Mouse (Mus musculus) midbrain, embryonic 13.5 days (tissue): ENCODE data around the gene Rfx8. TPM values are rescaled to one million over a fixed set of nuclear protein-coding genes. Genes with fewer than 3 reads are reported as not detected.

Experiments used
- ATAC-seq: fragments of 200-750 bp; cut with Nextera tagmentation; 2 replicates; pipeline ENCODE4 v1.8.0; 2017; ENCODE audit warnings: mild to moderate bottlenecking, moderate TSS enrichment, moderate library complexity
- H3K27ac ChIP-seq: fragments of 300-500 bp; sonication (generic); 2 replicates; pipeline ENCODE4 v1.5.1; 2015; ENCODE audit warnings: inconsistent platforms, mild to moderate bottlenecking, moderate library complexity
- H3K27me3 ChIP-seq: fragments of 300-500 bp; sonication (generic); 2 replicates; pipeline ENCODE4 v1.6.1; 2015; ENCODE audit warnings: mild to moderate bottlenecking, inconsistent platforms
- H3K36me3 ChIP-seq: fragments of 300-500 bp; sonication (generic); 2 replicates; pipeline ENCODE4 v1.6.1; 2015; ENCODE audit warnings: mild to moderate bottlenecking, inconsistent platforms
- H3K4me1 ChIP-seq: fragments of 300-500 bp; sonication (generic); replicated peaks from 2 replicates; pipeline ENCODE4 v1.6.1; 2015; ENCODE audit warnings: inconsistent platforms
- H3K4me2 ChIP-seq: fragments of 300-500 bp; sonication (generic); replicated peaks from 2 replicates; pipeline ENCODE4 v1.6.1; 2015; ENCODE audit warnings: moderate library complexity, mild to moderate bottlenecking, inconsistent platforms
- H3K4me3 ChIP-seq: fragments of 300-500 bp; sonication (generic); replicated peaks from 2 replicates; pipeline ENCODE4 v1.5.1; 2015; ENCODE audit warnings: mild to moderate bottlenecking, inconsistent platforms
- H3K9ac ChIP-seq: fragments of 300-500 bp; sonication (generic); replicated peaks from 2 replicates; pipeline ENCODE4 v1.6.1; 2015; ENCODE audit warnings: mild to moderate bottlenecking, inconsistent platforms
- H3K9me3 ChIP-seq: fragments of 300-500 bp; sonication (generic); 2 replicates; pipeline ENCODE4 v1.6.1; 2016; ENCODE audit warnings: mild to moderate bottlenecking, inconsistent platforms
- WGBS: fragments of 180-500 bp; shearing (Covaris S2); methylation state at CpG from one replicate; pipeline ENCODE4 v1.1.7; 2015; 5-methylcytosine and 5-hydroxymethylcytosine counted together
- polyA plus RNA-seq: library from polyadenylated mRNA; unstranded; fragments of >200 nt; fragmentation: Nextera tagmentation; extraction: Ambion mirVana; gene quantifications from 2 replicates; pipeline ENCODE4 v1.2.1, GENCODE M21; 2015

Gene Rfx8
- 0.13 and 0.28 TPM in 2 replicates for polyA plus RNA-seq

DNA sequence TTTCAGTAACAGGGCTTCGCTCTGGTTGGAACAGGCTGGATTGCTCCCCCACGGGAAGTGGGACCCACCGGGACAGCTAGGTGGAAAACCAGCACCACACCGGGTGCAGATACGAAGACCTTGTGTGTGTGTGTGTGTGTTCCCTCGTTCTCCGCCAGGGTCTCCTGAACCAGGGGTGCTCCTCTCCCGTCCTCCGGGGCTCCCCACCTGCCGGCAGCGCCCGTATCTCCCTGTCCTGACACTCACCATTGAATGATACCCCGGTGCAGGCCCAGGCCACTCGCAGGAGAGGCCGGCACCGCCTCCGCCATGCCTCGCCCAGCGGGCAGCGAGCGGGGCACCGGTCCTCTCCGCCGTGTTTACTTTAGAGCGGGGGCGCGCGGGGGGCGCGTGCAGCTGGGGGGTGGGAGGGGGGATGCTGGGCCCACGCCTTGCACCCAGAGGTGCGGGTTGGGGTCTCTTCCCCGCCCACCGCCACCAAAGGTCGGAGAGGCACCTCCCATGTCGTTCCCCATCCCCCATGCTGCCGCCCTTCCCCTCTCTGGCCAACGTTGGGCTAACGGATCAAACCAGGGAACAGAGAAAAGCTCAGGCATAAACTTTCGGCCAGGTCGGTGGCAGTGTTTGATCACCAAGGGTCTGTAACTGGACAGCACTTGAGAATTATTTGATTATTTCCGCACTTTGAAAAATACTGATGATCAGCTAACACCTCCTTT lies at the start of gene Rfx8:
TSS of gene Rfx8 (minus strand) at position 366 of the 719 bp plus-strand sequence.
- peak; percentile 92 for ATAC-seq
- Histone ChIP-seq H3K9ac (peak within 1 kb of the TSS; percentile 80), H3K9me3 (no peaks in the 10 kb centered on the region), H3K4me1 (peaks cover 11% of the 10 kb centered on the region; the same call in 1 of the 2 replicates), H3K4me3 (peak within 1 kb of the TSS; percentile 57), H3K27me3 (no peaks in the 10 kb centered on the region), H3K36me3 (no peaks in the 10 kb centered on the region), H3K27ac (no peak within 1 kb of the TSS), H3K4me2 (peak within 1 kb of the TSS; percentile 90)
- whole genome bisulfite sequencing = 2% methylated on average over 42 of the region's 42 CpGs

- H3K4me3 ChIP-seq = no peak overlapping the region
- H3K36me3 ChIP-seq = no peaks in the 10 kb centered on the region
- no peak overlapping the region for H3K4me2 ChIP-seq
- H3K9me3 ChIP-seq = 0 out of 2 replicates have a peak, but pooled peaks cover 3% of the 10 kb centered on the region
- H3K27ac ChIP-seq = no peak overlapping the region
- peaks cover 6% of the 10 kb centered on the region for H3K4me1 ChIP-seq
- no peaks in the 10 kb centered on the region for H3K27me3 ChIP-seq
- H3K9ac ChIP-seq = no peak overlapping the region
- 72% methylated on average over 5 of the region's 5 CpGs for WGBS
- ATAC-seq = no peak
Measured at GRCm38 (mm10) chr1:39770436-39770835, 49.6 kb upstream of the Rfx8 start.

DNA sequence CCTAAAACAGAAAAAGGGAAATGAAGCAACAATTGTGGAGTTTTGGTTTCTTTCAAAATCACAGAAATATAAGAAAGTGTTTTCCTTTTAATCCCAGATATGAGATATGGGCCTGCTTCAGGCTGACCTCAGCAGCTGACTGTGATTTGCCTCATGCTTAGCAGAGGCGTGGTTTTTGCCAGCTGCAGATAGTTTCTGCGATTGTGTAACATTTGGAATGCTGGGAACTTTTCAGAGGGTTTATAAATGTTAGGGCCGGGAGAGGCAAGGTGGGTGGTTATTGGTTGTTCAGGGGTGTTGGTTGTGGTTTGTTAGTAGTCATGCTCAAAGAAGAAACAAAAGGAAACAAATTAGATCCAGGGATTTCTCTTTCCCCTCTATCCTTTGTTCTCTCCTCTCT lies 47.2 kb upstream of the Rfx8 start:
- Histone ChIP-seq H3K4me2 (no peak overlapping the region), H3K4me1 (peaks cover 6% of the 10 kb centered on the region), H3K27ac (no peak overlapping the region), H3K9ac (no peak overlapping the region), H3K36me3 (no peaks in the 10 kb centered on the region), H3K27me3 (no peaks in the 10 kb centered on the region), H3K9me3 (0 out of 2 replicates have a peak, but pooled peaks cover 3% of the 10 kb centered on the region), H3K4me3 (no peak overlapping the region)
- 89% methylated on average over 3 of the region's 3 CpGs for WGBS
- no peak for ATAC-seq

DNA sequence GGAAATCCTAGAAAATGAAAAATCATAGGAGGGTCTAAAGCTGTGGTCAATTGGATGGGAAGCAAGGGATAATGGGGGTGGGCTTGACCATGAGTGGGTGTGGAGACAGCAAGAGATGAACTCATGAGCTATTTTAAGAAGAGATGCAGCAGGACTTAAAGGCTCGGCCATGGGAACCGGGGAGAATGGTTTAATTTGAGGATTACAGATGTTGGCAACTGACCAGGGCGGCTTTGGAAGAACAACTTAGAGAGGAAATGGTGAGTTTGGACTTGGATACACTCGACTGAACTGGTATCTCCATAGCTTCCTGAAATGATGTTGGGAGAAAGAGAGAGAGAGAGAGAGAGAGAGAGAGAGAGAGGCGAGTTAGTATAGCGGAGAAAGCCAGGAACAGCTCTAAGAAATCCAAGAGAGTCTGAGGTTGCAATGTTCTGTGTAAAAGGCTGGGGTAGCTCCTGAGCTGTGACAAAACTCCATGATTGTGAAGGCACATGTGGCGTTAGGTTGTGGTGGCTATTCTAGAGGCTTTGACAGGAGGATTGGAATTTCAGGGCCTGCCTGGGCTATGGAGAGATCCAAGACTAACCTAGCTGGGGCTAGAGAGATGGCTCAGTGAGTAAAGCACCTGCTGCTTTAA lies 45.2 kb upstream of the Rfx8 start:
- ATAC-seq = no peak
- Histone ChIP-seq H3K27ac (no peak overlapping the region), H3K4me1 (peaks cover 14% of the 10 kb centered on the region), H3K4me3 (no peak overlapping the region), H3K9me3 (0 out of 2 replicates have a peak, but pooled peaks cover 3% of the 10 kb centered on the region), H3K9ac (no peak overlapping the region), H3K36me3 (no peaks in the 10 kb centered on the region), H3K4me2 (no peak overlapping the region), H3K27me3 (no peaks in the 10 kb centered on the region)
- 84% methylated on average over 7 of the region's 7 CpGs for WGBS

DNA sequence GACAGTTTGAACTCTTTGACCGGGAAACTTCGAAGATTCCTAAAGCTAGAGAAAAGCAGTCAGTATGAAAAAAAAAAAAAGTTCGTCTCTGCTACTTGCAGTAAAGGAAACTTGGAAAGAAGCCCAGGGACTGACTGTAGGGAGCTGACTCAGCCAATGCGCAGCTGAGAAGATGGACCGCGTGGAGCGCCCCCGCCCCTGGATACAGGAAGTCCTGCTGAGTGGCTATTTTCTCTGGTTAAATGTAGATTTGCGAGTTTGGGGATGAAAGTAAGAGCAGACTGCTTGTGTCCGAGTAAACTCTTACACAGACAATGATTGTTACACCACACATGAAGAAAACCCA lies 41.2 kb upstream of the Rfx8 start:
- Histone ChIP-seq H3K9me3 (no peaks in the 10 kb centered on the region), H3K27ac (0 out of 2 replicates have a peak overlapping the region, but pooled peaks have one; percentile 21), H3K4me3 (no peak overlapping the region), H3K4me1 (peaks cover 15% of the 10 kb centered on the region), H3K27me3 (no peaks in the 10 kb centered on the region), H3K9ac (no peak overlapping the region), H3K36me3 (no peaks in the 10 kb centered on the region), H3K4me2 (peak overlapping the region; percentile 38)
- ATAC-seq = peak; percentile 58; the same call in 1 of the 2 replicates
- WGBS = 6% methylated on average over 10 of the region's 10 CpGs

GRCm38 (mm10) chr1:39761211-39762024 lies 40.6 kb upstream of the Rfx8 start:
- peaks cover 15% of the 10 kb centered on the region for H3K4me1 ChIP-seq
- no peak overlapping the region for H3K4me3 ChIP-seq
- 0 out of 2 replicates have a peak overlapping the region, but pooled peaks have one; percentile 21 for H3K27ac ChIP-seq
- peak; percentile 60 for ATAC-seq
- H3K27me3 ChIP-seq = no peaks in the 10 kb centered on the region
- no peaks in the 10 kb centered on the region for H3K36me3 ChIP-seq
- no peaks in the 10 kb centered on the region for H3K9me3 ChIP-seq
- H3K4me2 ChIP-seq = peak overlapping the region; percentile 38
- H3K9ac ChIP-seq = no peak overlapping the region
- WGBS = 7% methylated on average over 22 of the region's 22 CpGs

- no peaks in the 10 kb centered on the region for H3K36me3 ChIP-seq
- H3K4me3 ChIP-seq = no peak overlapping the region
- H3K9ac ChIP-seq = no peak overlapping the region
- no peak for ATAC-seq
- H3K4me2 ChIP-seq = no peak overlapping the region
- no peaks in the 10 kb centered on the region for H3K27me3 ChIP-seq
- WGBS = 74% methylated on average over 6 of the region's 6 CpGs
- peaks cover 15% of the 10 kb centered on the region for H3K4me1 ChIP-seq
- H3K27ac ChIP-seq = no peak overlapping the region
- no peaks in the 10 kb centered on the region for H3K9me3 ChIP-seq
Measured at GRCm38 (mm10) chr1:39760181-39760715, 39.5 kb upstream of the Rfx8 start.

- 67% methylated on average over 9 of the region's 9 CpGs for WGBS
- Histone ChIP-seq H3K27me3 (no peaks in the 10 kb centered on the region), H3K4me3 (no peak overlapping the region), H3K9ac (no peak overlapping the region), H3K9me3 (no peaks in the 10 kb centered on the region), H3K36me3 (no peaks in the 10 kb centered on the region), H3K4me1 (peaks cover 15% of the 10 kb centered on the region), H3K27ac (no peak overlapping the region), H3K4me2 (no peak overlapping the region)
- ATAC-seq = no peak
Measured at GRCm38 (mm10) chr1:39759231-39760175, 38.7 kb upstream of the Rfx8 start.

GRCm38 (mm10) chr1:39758244-39758643 lies 37.4 kb upstream of the Rfx8 start:
- Histone ChIP-seq H3K27ac (no peak overlapping the region), H3K27me3 (no peaks in the 10 kb centered on the region), H3K36me3 (no peaks in the 10 kb centered on the region), H3K4me1 (peaks cover 15% of the 10 kb centered on the region), H3K9me3 (no peaks in the 10 kb centered on the region), H3K4me2 (no peak overlapping the region), H3K4me3 (no peak overlapping the region), H3K9ac (no peak overlapping the region)
- no peak for ATAC-seq
- 80% methylated on average over 9 of the region's 9 CpGs for WGBS

GRCm38 (mm10) chr1:39756952-39757351 lies 36.2 kb upstream of the Rfx8 start:
- Histone ChIP-seq H3K27me3 (no peaks in the 10 kb centered on the region), H3K9me3 (no peaks in the 10 kb centered on the region), H3K36me3 (no peaks in the 10 kb centered on the region), H3K27ac (no peak overlapping the region), H3K4me3 (no peak overlapping the region), H3K9ac (no peak overlapping the region), H3K4me2 (no peak overlapping the region), H3K4me1 (peaks cover 10% of the 10 kb centered on the region)
- ATAC-seq = no peak
- 90% methylated on average over 11 of the region's 11 CpGs for WGBS
